Mouse (Mus musculus) heart, postnatal 0 days (tissue): ENCODE data around the gene Lrrc47. TPM values are rescaled to one million over a fixed set of nuclear protein-coding genes. Genes with fewer than 3 reads are reported as not detected.

Experiments
- ATAC-seq: fragments of 200-750 bp; cut with Nextera tagmentation; 2 replicates; pipeline ENCODE4 v1.8.0; 2017; ENCODE audit warnings: low read depth, moderate number of reproducible peaks, moderate library complexity; ENCODE audit not compliant: insufficient read depth
- DNase-seq: peaks from one replicate; pipeline ENCODE4 v3.0.0-alpha.2; 2016; ENCODE audit warnings: low spot score
- H3K27ac ChIP-seq: fragments of 300-500 bp; sonication (generic); 2 replicates; pipeline ENCODE4 v1.5.1; 2014; ENCODE audit warnings: low read depth, mild to moderate bottlenecking
- H3K27me3 ChIP-seq: fragments of 300-500 bp; sonication (generic); 2 replicates; pipeline ENCODE4 v1.6.1; 2014; ENCODE audit warnings: low read length, mixed read lengths; ENCODE audit not compliant: control insufficient read depth, insufficient read depth
- H3K36me3 ChIP-seq: fragments of 300-500 bp; sonication (generic); replicated peaks from 2 replicates; pipeline ENCODE4 v1.6.1; 2014; ENCODE audit warnings: low read length, mixed read lengths; ENCODE audit not compliant: control insufficient read depth, insufficient read depth
- H3K4me1 ChIP-seq: fragments of 300-500 bp; sonication (generic); 2 replicates; pipeline ENCODE4 v1.6.1; 2014; ENCODE audit warnings: antibody characterized with exemption; ENCODE audit not compliant: control insufficient read depth, insufficient read depth
- H3K4me2 ChIP-seq: fragments of 300-500 bp; sonication (generic); 2 replicates; pipeline ENCODE4 v1.6.1; 2014; ENCODE audit warnings: low read depth, mild to moderate bottlenecking, low read length, moderate library complexity
- H3K4me3 ChIP-seq: fragments of 300-500 bp; sonication (generic); 2 replicates; pipeline ENCODE4 v1.5.1; 2014; ENCODE audit warnings: low read depth, low read length
- H3K9ac ChIP-seq: fragments of 300-500 bp; sonication (generic); replicated peaks from 2 replicates; pipeline ENCODE4 v1.6.1; 2014; ENCODE audit warnings: low read depth, low read length, mixed read lengths
- H3K9me3 ChIP-seq: fragments of 300-500 bp; sonication (generic); replicated peaks from 2 replicates; pipeline ENCODE4 v1.6.1; 2016; ENCODE audit warnings: low read length; ENCODE audit not compliant: control insufficient read depth
- CTCF ChIP-seq: IDR thresholded peaks from 2 replicates; pipeline ENCODE4 v1.5.1; 2016; ENCODE audit warnings: antibody characterized with exemption, control low read depth, low read depth
- EP300 ChIP-seq: IDR thresholded peaks from 2 replicates; pipeline ENCODE4 v1.6.1; 2016; ENCODE audit warnings: antibody characterized with exemption, low read depth
- WGBS: fragments of 180-500 bp; shearing (Covaris S2); extraction: QIAGEN DNeasy Blood & Tissue Kit; methylation state at CpG from one replicate; pipeline ENCODE4 v1.1.7; 2014; 5-methylcytosine and 5-hydroxymethylcytosine counted together
- polyA plus RNA-seq: library from polyadenylated mRNA; unstranded; fragments of >200 nt; fragmentation: Nextera tagmentation; extraction: Ambion mirVana; gene quantifications from 2 replicates; pipeline ENCODE4 v1.2.1, GENCODE M21; 2015
- total RNA-seq: library from RNA; depleted of rRNA; stranded (reverse); fragments of >200 nt; gene quantifications from 2 replicates; pipeline ENCODE4 v1.2.3, GENCODE M21; 2014; ENCODE audit warnings: low replicate concordance

Lrrc47 gene
- total and polyA plus RNA-seq, 2 experiments from 2014 or later: 12.2 to 13.4 TPM

GRCm38 (mm10) chr4:154042577-154042976 is 31.0 kb downstream of the Lrrc47 start, which contains the start of gene Ccdc27:
Gene Ccdc27, minus strand, starts transcription at chr4:154042677.
- no peak within 1 kb of the TSS for H3K9ac ChIP-seq
- no peak within 1 kb of the TSS for H3K27ac ChIP-seq
- no peaks in the 10 kb centered on the region for H3K36me3 ChIP-seq
- H3K4me3 ChIP-seq: no peak within 1 kb of the TSS
- no peak for ATAC-seq
- 82% methylated on average over 9 of the region's 9 CpGs for WGBS
- no peak for DNase-seq
- no peaks in the 10 kb centered on the region for H3K4me1 ChIP-seq
- TF ChIP-seq CTCF: no peak
- TF ChIP-seq EP300: no peak
- no peak within 1 kb of the TSS for H3K4me2 ChIP-seq
- 0 out of 2 replicates have a peak, but pooled peaks cover 4% of the 10 kb centered on the region for H3K27me3 ChIP-seq
- H3K9me3 ChIP-seq: no peaks in the 10 kb centered on the region

DNA sequence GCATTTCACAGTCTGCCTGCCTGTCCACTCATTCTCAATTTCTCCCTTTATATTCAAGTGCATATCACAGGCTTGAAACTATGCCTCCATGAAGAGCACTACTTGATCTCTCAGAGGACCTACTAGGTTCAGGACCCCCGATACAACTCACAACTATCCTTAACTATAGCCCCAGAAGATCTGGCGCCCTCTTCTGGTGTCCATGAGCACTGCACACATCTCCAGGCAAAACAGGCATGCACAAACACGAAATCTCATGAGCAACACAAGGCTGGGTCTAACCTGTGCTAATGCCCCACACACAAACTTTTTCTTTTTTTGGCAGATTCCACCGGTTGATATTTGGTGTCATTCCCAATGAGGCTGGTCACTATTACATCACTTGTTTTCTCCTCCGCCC is 34.3 kb downstream of the Lrrc47 start:
- no peak for ATAC-seq
- WGBS: 67% methylated on average over 5 of the region's 5 CpGs
- H3K36me3 ChIP-seq: no peaks in the 10 kb centered on the region
- no peak overlapping the region for H3K4me2 ChIP-seq
- no peak for DNase-seq
- H3K9me3 ChIP-seq: no peaks in the 10 kb centered on the region
- TF ChIP-seq EP300: no peak
- no peak for TF ChIP-seq CTCF
- no peak overlapping the region for H3K4me3 ChIP-seq
- no peaks in the 10 kb centered on the region for H3K4me1 ChIP-seq
- no peak overlapping the region for H3K27ac ChIP-seq
- no peak overlapping the region for H3K9ac ChIP-seq
- 0 out of 2 replicates have a peak, but pooled peaks cover 4% of the 10 kb centered on the region for H3K27me3 ChIP-seq

DNA sequence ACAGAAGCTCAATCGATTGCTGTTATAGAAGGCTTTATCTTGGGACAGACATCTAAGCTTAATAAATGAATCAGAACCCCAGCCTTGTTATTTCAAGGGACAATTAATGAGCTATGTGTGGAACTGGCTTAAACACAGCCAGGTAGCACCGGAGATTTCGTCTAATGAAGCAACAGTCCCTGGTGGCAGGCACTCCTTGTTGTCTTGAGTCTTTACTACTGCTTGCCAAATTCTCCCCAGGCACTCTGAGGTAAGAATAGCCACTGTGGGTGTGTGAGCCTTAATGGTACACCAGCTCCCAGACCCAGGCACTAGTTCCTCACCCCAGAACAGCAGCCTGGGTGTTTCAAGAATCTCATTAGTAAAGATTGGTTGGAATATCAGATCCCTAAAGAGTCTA is 39.9 kb downstream of the Lrrc47 start:
- no peak for DNase-seq
- H3K9me3 ChIP-seq: no peaks in the 10 kb centered on the region
- ATAC-seq: no peak
- H3K4me2 ChIP-seq: no peak overlapping the region
- H3K27ac ChIP-seq: no peak overlapping the region
- no peak overlapping the region for H3K9ac ChIP-seq
- H3K36me3 ChIP-seq: no peaks in the 10 kb centered on the region
- H3K4me1 ChIP-seq: no peaks in the 10 kb centered on the region
- H3K27me3 ChIP-seq: no peaks in the 10 kb centered on the region
- WGBS: 83% methylated on average over 3 of the region's 3 CpGs
- TF ChIP-seq EP300 (no peak), CTCF (no peak)
- no peak overlapping the region for H3K4me3 ChIP-seq

GRCm38 (mm10) chr4:154053065-154053464 is 41.5 kb downstream of the Lrrc47 start:
- TF ChIP-seq CTCF (peak; percentile 21; the same call in 1 of the 2 replicates), EP300 (no peak)
- no peak for ATAC-seq
- no peak for DNase-seq
- 50% methylated on average over 4 of the region's 4 CpGs for WGBS
- Histone ChIP-seq H3K27ac (no peak overlapping the region), H3K4me2 (no peak overlapping the region), H3K9ac (no peak overlapping the region), H3K4me1 (no peaks in the 10 kb centered on the region), H3K27me3 (no peaks in the 10 kb centered on the region), H3K9me3 (no peaks in the 10 kb centered on the region), H3K4me3 (no peak overlapping the region), H3K36me3 (no peaks in the 10 kb centered on the region)

GRCm38 (mm10) chr4:154055482-154055881 is 44.0 kb downstream of the Lrrc47 start:
- H3K4me1 ChIP-seq: no peaks in the 10 kb centered on the region
- no peak overlapping the region for H3K9ac ChIP-seq
- H3K9me3 ChIP-seq: no peaks in the 10 kb centered on the region
- no peak for DNase-seq
- TF ChIP-seq CTCF (no peak), EP300 (no peak)
- no peaks in the 10 kb centered on the region for H3K36me3 ChIP-seq
- H3K27me3 ChIP-seq: no peaks in the 10 kb centered on the region
- no peak overlapping the region for H3K4me2 ChIP-seq
- ATAC-seq: no peak
- peak overlapping the region; percentile 26; the same call in 1 of the 2 replicates for H3K27ac ChIP-seq
- 60% methylated on average over 7 of the region's 7 CpGs for WGBS
- H3K4me3 ChIP-seq: no peak overlapping the region

DNA sequence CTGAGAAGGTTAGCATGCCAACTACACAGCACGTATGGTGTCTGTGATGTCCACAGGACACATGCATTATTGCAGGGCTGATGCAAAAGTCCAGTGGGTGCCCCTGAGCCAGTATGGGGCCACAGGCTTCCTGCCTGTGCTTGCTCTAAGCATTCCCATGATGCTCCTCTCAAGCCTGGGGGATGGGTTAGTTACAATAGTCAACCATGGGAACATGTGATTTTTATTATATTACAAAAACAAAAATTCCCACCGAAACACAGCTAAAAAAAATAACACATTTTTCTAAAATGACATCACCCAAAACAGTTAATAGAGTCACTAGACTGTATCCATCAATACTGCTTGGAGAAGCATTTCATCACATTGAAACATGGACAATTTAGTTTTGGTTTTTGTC is 44.5 kb downstream of the Lrrc47 start:
- TF ChIP-seq EP300 (no peak), CTCF (no peak)
- 56% methylated on average over 2 of the region's 2 CpGs for WGBS
- Histone ChIP-seq H3K27ac (0 out of 2 replicates have a peak overlapping the region, but pooled peaks have one; percentile 26), H3K4me2 (no peak overlapping the region), H3K4me1 (no peaks in the 10 kb centered on the region), H3K36me3 (no peaks in the 10 kb centered on the region), H3K4me3 (no peak overlapping the region), H3K27me3 (no peaks in the 10 kb centered on the region), H3K9ac (no peak overlapping the region), H3K9me3 (no peaks in the 10 kb centered on the region)
- DNase-seq: no peak
- ATAC-seq: no peak
